Mouse (Mus musculus) heart, adult 9 months (tissue): ENCODE measurements around the gene Foxred1.

Experiments
- DNase-seq, 2 experiments: peaks; one replicate each; pipeline ENCODE4 v3.0.0; 2022; ENCODE audit warnings: low spot score in 2 of 2

Foxred1 gene

GRCm38 (mm10) chr9:35192983-35193542 lies 17.8 kb downstream of the Foxred1 start:
- no peak for DNase-seq

- no peak for DNase-seq
These were observed 22.2 kb downstream of the Foxred1 start for GRCm38 (mm10) chr9:35188700-35189099.

GRCm38 (mm10) chr9:35187351-35187903 lies 23.4 kb downstream of the Foxred1 start:
- DNase-seq = no peak

GRCm38 (mm10) chr9:35186430-35186829 lies 24.4 kb downstream of the Foxred1 start:
- DNase-seq = no peak

- DNase-seq = no peak
These were observed 27.5 kb downstream of the Foxred1 start for GRCm38 (mm10) chr9:35183359-35183758.

- no peak for DNase-seq
These were observed 28.0 kb downstream of the Foxred1 start for GRCm38 (mm10) chr9:35182832-35183231.

GRCm38 (mm10) chr9:35176124-35176659 lies 34.7 kb downstream of the Foxred1 start:
- DNase-seq = no peak

GRCm38 (mm10) chr9:35175251-35176123 lies 35.4 kb downstream of the Foxred1 start, which contains the start of gene Dcps:
Gene Dcps (minus strand): TSS chr9:35176061.
- peak; percentile 91 to 93 for DNase-seq

GRCm38 (mm10) chr9:35173331-35173730 lies 37.5 kb downstream of the Foxred1 start:
- DNase-seq = no peak

GRCm38 (mm10) chr9:35170071-35170470 lies 40.8 kb downstream of the Foxred1 start:
- DNase-seq = no peak

GRCm38 (mm10) chr9:35166798-35167635 lies 43.8 kb downstream of the Foxred1 start:
- DNase-seq = no peak

- DNase-seq = peak in 1 of 2 experiments; percentile 33
These were observed 44.6 kb downstream of the Foxred1 start for GRCm38 (mm10) chr9:35166144-35166797.

GRCm38 (mm10) chr9:35164142-35164874 lies 46.5 kb downstream of the Foxred1 start:
- DNase-seq = no peak

GRCm38 (mm10) chr9:35163011-35163690 lies 47.7 kb downstream of the Foxred1 start:
- DNase-seq = peak; percentile 74 to 87

- DNase-seq = no peak
These were observed 49.1 kb downstream of the Foxred1 start for GRCm38 (mm10) chr9:35161721-35162120.

- no peak for DNase-seq
These were observed 50.2 kb downstream of the Foxred1 start for GRCm38 (mm10) chr9:35160662-35161061.

GRCm38 (mm10) chr9:35158477-35158876 lies 52.4 kb downstream of the Foxred1 start:
- DNase-seq = no peak

GRCm38 (mm10) chr9:35156862-35157261 lies 54.0 kb downstream of the Foxred1 start:
- no peak for DNase-seq

GRCm38 (mm10) chr9:35156002-35156710 lies 54.7 kb downstream of the Foxred1 start:
- DNase-seq = peak; percentile 72 to 75
